Mouse (Mus musculus) bone marrow macrophage, adult 2 months (primary cell): ENCODE measurements around the gene Fcgr1. TPM values are rescaled to one million over a fixed set of nuclear protein-coding genes. Genes with fewer than 3 reads are reported as not detected.

ENCODE experiments used
- H3K27ac ChIP-seq: 2 replicates; pipeline ENCODE4 v1.5.1; 2012; ENCODE audit warnings: low read depth, low read length; ENCODE audit not compliant: insufficient read depth
- H3K4me1 ChIP-seq: 2 replicates; pipeline ENCODE4 v1.6.1; 2012; ENCODE audit warnings: low read length; ENCODE audit not compliant: control insufficient read depth, insufficient read depth
- H3K4me3 ChIP-seq: 2 replicates; pipeline ENCODE4 v1.5.1; 2012; ENCODE audit warnings: mild to moderate bottlenecking, low read length, moderate library complexity; ENCODE audit not compliant: insufficient read depth
- CTCF ChIP-seq: IDR thresholded peaks from 2 replicates; pipeline ENCODE4 v1.5.1; 2012; ENCODE audit warnings: low read depth, mild to moderate bottlenecking, low read length, moderate library complexity
- POLR2A ChIP-seq: IDR thresholded peaks from 2 replicates; pipeline ENCODE4 v1.6.1; 2012; ENCODE audit warnings: mild to moderate bottlenecking, low read depth, low read length, borderline replicate concordance
- polyA plus RNA-seq: library from polyadenylated mRNA; stranded (reverse); fragments of >200 nt; gene quantifications from 2 replicates; pipeline ENCODE4 v1.2.4, GENCODE M21; 2012; ENCODE audit not compliant: missing spikeins, insufficient read depth, insufficient read length

Gene Fcgr1
- polyA plus RNA-seq, 1 experiment = 166 TPM

- H3K4me3 ChIP-seq = peak overlapping the region; percentile 71
- TF ChIP-seq POLR2A (no peak), CTCF (no peak)
- peaks cover 28% of the 10 kb centered on the region for H3K4me1 ChIP-seq
- peak overlapping the region; percentile 94 for H3K27ac ChIP-seq
These were observed 29.3 kb downstream of the Fcgr1 start for GRCm38 (mm10) chr3:96264404-96264949.

GRCm38 (mm10) chr3:96263558-96264403 lies 30.0 kb downstream of the Fcgr1 start:
- H3K4me1 ChIP-seq = peaks cover 28% of the 10 kb centered on the region
- TF ChIP-seq CTCF (no peak; the same call in 1 of the 2 replicates), POLR2A (0 out of 2 replicates have a peak, but pooled peaks have one; percentile 51)
- H3K27ac ChIP-seq = peak overlapping the region; percentile 94
- H3K4me3 ChIP-seq = peak overlapping the region; percentile 71

DNA sequence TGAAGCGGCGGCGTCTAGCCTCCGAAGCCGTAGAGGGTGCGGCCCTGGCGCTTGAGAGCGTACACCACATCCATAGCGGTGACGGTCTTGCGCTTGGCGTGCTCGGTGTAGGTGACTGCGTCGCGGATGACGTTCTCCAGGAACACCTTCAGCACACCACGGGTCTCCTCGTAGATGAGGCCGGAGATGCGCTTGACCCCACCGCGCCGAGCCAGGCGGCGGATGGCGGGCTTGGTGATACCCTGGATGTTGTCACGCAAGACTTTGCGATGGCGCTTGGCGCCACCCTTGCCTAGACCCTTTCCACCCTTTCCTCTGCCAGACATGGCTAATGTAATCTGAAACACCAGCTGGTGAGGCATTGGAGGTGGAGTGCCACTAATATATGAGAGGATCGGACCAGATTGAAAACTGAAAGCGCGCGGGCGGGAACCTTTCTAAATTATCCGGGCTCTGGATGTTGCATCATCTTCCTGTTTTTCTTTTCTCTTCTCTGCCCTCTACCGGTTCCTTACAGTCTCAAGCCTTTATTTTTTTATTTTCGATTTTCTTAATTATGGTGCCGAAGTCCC lies 30.7 kb downstream of the Fcgr1 start, which contains the start of gene Hist2h4:
Gene Hist2h4 (minus strand): TSS at position 333 of the 572 bp plus-strand sequence.
- TF ChIP-seq CTCF = no peak
- peak; percentile 95 for TF ChIP-seq POLR2A
- peaks cover 28% of the 10 kb centered on the region for H3K4me1 ChIP-seq
- H3K4me3 ChIP-seq = peak within 1 kb of the TSS; percentile 76
- peak within 1 kb of the TSS; percentile 94 for H3K27ac ChIP-seq

DNA sequence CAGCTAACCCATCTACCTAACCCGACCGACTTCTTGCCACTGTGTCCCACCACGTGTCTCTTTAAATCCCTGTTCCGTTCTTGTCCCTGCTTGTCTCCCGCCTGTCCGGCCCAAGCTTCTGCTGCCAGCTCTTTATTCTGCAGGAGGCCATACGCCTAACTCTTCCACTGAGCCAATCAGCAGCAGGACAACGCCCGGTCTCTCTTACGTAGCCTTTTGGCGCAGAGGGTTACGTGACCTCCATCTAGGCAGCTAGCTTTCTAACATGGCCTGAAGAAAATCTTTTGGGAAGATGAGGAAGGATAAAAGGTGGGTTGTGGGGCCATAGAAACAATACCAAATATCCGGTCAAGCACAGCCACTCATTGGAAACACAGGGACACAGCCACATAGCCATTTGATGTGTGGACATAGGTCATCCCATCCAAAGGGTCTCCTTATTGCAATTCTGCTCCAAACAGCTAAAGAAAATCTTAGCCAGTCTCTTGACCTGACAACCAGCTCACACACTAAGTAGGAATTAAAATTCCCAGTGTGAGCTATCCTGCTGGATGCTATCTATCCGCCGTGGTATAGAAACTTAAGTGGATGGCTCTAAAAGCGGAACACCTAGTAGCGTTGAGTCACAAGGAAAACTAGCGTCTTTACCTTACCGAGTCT lies 31.4 kb downstream of the Fcgr1 start:
- Histone ChIP-seq H3K4me1 (peaks cover 24% of the 10 kb centered on the region), H3K4me3 (peak overlapping the region; percentile 76), H3K27ac (peak overlapping the region; percentile 93)
- TF ChIP-seq CTCF = no peak

DNA sequence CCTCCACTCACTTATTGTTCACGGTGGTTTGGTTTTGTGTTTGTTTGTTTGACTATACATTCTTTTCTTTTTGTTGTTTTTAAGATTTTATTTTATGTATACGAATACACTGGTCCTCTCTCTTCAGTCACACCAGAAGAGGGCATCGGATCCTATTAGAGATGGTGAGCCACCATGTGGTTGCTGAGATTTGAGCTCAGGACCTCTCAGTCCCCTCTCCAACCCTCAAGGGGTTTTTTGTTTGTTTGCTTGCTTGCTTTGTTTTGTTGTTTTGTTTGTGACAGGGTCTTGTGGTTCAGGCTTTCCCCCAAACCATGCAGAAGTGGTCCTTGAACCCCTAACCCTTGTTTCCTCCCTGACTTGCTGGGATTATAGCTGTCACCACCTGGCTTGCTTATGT lies 32.1 kb downstream of the Fcgr1 start:
- Histone ChIP-seq H3K4me3 (peak overlapping the region; percentile 76), H3K4me1 (peaks cover 24% of the 10 kb centered on the region), H3K27ac (peak overlapping the region; percentile 93)
- TF ChIP-seq CTCF (no peak), POLR2A (no peak)

- H3K27ac ChIP-seq = no peak overlapping the region
- H3K4me3 ChIP-seq = no peak overlapping the region
- TF ChIP-seq CTCF (no peak), POLR2A (no peak)
- H3K4me1 ChIP-seq = peaks cover 28% of the 10 kb centered on the region
These were observed 33.5 kb downstream of the Fcgr1 start for GRCm38 (mm10) chr3:96260220-96260619.

GRCm38 (mm10) chr3:96257190-96257589 lies 36.6 kb downstream of the Fcgr1 start:
- no peak overlapping the region for H3K27ac ChIP-seq
- no peak overlapping the region for H3K4me3 ChIP-seq
- peaks cover 31% of the 10 kb centered on the region for H3K4me1 ChIP-seq
- TF ChIP-seq POLR2A = no peak
- no peak for TF ChIP-seq CTCF

DNA sequence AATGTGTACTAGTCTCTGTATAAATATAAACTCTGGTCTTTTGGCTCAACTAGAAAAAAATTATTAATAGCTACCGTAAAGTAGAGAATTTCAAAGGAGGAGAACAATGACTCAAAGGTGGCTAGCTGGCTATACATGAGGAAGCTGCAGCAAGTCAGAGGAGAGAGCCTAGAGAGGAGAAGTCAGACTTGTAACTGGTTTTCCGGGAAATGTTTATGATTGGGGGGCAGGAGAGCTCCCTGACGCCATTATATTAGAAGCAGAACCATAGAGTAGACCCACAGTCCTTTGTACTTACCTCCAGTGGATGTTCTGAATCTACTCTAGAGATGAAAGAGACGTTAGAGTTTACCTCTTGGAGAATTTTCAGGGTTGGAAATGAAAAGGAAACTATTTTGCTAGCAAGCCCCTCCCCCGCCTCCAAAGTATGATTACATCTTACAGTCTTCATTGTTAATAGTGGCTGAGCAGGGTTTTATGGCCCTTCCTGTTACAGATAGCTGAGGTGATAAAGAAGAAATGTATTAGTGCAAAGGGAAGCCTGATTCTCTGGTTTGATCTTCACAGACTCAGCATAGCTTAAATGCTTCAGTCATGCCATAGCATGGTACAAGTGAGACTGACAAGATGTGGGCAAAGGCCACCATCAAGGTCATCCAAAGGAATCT lies 37.7 kb downstream of the Fcgr1 start:
- H3K27ac ChIP-seq = peak overlapping the region; percentile 41
- no peak overlapping the region for H3K4me3 ChIP-seq
- H3K4me1 ChIP-seq = peaks cover 26% of the 10 kb centered on the region
- TF ChIP-seq POLR2A = no peak
- no peak for TF ChIP-seq CTCF

GRCm38 (mm10) chr3:96254683-96255355 lies 39.0 kb downstream of the Fcgr1 start:
- peaks cover 36% of the 10 kb centered on the region for H3K4me1 ChIP-seq
- no peak for TF ChIP-seq POLR2A
- no peak for TF ChIP-seq CTCF
- H3K27ac ChIP-seq = no peak overlapping the region
- H3K4me3 ChIP-seq = no peak overlapping the region
